Mouse (Mus musculus): ENCODE data around the gene Por. TPM values are rescaled to one million over a fixed set of nuclear protein-coding genes. Genes with fewer than 3 reads are reported as not detected.

Gene Por
- total RNA-seq, 2 experiments from 2014 or later = 81.9 to 87.8 TPM

DNA sequence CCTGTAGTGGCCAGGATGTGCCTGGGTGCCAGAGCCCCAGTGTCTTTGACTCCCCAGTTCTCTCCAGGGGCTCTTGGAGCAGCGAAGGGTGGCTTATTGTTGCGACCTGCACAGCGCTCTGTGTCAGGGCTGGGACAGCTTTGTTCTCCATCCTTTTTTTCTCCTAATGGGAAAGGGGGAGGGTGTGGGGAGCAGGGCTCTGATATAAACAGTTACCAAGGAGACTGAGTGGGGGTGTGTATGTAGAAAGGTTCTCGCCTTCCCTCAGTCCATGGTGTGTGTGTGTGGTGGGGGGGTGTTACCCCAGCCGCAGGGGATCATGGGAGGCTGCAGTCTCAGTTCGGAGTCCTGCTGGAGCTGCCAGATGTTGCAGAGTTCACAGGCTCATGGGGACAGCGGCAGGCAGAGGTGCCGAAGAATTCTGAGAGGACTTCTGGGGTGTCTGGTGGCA lies 55.6 kb downstream of the Por start:
- peak; percentile 44 to 45 for DNase-seq (ENCODE audit: low spot score in 2 of 2)

DNA sequence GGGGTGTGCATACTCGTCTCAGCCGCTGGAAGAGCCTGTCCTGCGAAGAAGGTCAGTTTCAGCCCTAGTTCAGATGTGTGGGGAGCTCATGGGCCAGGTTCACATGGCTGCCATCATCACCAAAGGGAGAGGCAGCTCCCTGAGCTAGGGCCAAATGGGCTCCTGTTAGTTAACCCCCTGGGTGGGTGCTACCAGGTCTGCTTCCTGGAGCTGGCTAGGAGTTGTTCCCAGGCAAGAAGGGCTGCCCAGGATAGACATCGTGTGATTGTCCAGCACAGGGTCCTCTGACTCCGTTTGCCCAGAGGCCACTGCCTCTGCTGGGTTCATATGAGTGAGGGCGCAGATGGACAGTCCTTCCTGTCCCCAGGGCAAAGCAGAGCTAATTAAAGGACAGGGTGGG lies 56.2 kb downstream of the Por start:
- DNase-seq (ENCODE audit: low spot score in 2 of 2) = no peak

DNA sequence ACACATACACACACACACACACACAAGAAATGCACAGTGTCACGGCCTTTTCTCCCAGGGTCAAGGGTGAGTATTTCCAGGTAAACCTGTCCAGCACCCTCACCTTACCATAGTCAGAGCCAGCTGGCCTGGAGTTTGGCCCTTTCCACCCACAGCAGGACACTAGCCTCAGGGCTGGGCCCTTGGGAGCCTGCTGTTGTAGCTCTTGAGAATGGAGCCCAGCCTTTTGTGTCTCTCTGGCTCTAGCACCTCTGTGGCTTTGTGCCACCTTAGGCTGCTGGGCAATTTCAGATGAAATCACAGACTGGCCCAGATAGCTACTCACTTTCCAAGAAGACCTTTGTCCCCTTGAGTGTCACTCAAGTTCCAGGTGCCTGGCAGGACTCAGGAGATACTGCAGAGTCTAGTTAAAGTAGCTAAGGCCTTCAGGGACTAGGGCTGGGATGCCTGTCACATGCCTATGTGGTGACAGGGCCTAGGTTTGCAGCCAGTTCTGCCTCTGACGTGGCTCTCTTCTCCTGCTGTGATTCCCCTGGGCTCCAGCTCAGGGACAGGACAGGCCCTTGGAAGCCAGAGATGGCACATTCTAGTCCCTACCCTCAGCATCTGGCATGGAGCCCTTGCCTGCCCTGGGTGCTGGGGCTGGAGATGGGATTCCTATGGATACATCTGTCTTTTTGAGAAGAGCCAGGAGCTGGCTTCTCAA lies 57.0 kb downstream of the Por start:
- DNase-seq (ENCODE audit: low spot score in 2 of 2) = no peak

DNA sequence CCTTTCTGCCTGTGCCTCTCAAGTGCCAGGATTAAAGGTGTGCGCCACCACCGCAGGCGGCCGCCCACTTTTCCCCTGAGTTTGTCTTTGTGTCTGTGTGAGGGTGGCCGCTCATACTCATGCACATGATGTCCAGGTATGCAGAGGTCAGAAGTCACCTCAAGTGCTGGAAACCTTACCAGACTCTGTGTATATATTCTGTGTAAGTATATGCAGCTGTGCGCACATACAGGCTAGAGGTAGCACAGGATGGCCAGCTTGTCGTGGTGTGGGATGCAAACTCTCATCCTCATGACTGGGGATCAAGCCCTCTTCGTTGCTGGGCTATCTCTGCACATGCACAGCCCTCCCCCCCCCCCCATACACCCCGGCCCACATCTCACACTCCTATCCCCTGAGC lies 58.0 kb downstream of the Por start:
- no peak for DNase-seq (ENCODE audit: low spot score in 2 of 2)

DNA sequence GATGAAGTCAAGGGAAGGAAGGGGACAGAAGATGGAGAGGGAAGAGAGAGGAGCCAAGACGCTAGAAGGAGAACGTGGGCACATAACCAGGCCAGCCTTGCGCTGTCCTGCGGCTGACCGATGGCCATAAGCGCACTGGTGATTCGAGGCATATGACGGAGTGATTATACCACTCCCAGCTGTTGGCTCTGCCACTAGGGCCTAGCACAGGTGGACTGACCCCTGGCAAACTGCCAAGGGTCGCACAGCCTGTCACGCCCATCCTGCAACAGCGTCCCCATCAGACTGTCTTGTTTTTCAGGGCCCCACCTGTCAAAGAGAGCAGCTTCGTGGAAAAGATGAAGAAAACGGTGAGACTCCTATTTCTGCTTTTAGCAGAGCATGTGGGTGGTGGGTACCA lies 58.5 kb downstream of the Por start:
- DNase-seq (ENCODE audit: low spot score in 2 of 2) = no peak

DNA sequence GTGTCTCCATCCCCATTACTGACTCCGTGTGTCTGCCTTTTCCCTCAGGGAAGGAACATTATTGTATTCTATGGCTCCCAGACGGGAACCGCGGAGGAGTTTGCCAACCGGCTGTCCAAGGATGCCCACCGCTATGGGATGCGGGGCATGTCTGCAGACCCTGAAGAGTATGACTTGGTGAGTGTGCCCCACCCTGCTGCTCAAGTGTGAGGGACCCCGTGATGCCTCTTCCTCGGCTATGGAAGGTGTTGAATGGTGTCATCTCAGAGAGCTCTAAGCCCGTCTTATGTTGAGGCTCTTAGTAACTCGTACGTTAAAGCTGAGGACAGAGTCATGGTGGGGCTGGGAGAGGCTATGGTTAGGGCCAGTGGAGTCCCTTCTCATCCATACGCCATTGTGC lies 59.5 kb downstream of the Por start:
- DNase-seq (ENCODE audit: low spot score in 2 of 2) = no peak

DNA sequence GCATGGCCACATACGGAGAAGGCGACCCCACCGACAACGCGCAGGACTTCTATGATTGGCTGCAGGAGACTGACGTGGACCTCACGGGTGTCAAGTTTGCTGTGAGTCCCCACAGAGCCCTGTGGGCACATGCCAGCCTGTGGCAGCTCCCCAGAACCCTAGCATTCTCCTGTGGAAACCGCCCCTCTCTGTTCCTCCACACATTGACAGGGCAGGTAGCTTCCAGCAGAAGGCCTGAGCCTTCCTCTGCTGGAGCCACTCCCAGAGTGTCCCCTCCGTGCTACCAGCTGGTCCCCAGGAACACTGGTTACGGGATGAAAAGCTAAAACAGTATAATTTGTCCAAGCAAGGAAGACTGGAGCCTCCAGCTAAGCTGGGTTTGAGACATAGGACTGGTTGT lies 60.4 kb downstream of the Por start:
- DNase-seq (ENCODE audit: low spot score in 2 of 2) = no peak

DNA sequence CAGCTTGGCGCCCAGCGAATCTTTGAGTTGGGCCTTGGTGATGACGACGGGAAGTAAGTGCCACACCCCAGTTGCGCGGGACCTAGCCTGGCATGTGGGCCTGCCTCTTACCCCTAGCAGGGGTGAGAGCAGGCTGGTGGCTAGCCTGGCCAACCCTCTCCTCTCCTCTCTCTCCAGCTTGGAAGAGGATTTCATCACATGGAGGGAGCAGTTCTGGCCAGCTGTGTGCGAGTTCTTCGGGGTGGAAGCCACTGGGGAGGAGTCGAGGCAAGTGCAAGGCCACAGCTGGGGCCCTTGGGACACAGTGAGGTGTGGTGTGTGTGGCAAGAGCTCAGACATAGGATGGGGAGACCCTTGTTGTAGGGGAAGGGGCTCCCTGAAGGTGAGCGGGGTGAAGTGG lies 61.1 kb downstream of the Por start:
- DNase-seq (ENCODE audit: low spot score in 2 of 2) = no peak

DNA sequence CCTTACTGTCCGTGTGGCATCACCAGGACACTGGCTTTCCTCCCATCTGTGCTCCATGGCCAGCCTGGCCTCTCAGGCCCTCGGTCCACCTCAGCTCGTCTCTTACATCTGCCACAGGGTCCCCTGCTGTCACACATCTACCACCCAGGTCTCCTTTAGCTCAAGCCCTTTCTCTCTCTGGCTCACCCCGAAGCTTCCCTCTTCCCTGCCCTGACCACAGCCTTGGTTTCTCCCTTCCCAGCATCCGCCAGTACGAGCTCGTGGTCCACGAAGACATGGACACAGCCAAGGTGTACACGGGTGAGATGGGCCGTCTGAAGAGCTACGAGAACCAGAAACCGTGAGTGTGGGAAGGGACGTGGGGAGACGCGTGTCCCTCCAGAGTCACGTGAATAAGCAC lies 61.5 kb downstream of the Por start:
- no peak for DNase-seq (ENCODE audit: low spot score in 2 of 2)

DNA sequence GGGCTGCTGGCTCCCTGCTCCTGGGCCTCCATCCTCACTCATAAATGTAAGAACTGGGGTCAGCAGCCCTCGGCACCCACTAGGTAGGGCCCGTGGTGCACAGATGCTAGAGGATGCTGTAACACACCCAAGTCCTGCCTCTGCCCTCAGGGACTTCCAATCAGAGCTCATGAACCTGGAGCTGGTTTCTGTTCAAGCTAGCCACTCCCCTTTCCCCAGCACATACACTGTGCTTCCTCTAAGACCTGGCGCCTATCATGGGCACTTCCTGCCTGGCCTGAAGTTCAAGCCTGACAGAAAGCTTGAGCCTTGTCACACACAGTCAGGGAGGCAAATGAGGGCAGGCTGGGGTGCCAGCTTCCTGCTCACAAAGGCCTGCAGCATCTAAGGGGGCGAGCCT lies 63.2 kb downstream of the Por start:
- DNase-seq (ENCODE audit: low spot score in 2 of 2) = no peak

DNA sequence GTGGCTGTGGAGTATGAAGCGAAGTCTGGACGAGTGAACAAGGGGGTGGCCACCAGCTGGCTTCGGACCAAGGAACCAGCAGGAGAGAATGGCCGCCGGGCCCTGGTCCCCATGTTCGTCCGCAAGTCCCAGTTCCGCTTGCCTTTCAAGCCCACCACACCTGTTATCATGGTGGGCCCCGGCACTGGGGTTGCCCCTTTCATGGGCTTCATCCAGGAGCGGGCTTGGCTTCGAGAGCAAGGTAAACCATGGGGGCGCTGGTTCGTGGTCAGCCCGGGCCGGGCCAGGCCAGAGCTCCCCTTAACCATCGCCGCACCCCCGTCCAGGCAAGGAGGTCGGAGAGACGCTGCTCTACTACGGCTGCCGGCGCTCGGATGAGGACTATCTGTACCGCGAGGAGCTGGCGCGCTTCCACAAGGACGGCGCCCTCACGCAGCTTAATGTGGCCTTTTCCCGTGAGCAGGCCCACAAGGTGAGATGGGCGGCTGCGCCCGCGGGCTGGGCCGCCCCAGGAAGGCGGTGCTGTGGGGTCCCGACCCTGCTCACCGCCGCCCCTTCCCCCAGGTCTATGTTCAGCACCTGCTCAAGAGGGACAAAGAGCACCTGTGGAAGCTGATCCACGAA lies 64.3 kb downstream of the Por start:
- no peak for DNase-seq (ENCODE audit: low spot score in 2 of 2)

DNA sequence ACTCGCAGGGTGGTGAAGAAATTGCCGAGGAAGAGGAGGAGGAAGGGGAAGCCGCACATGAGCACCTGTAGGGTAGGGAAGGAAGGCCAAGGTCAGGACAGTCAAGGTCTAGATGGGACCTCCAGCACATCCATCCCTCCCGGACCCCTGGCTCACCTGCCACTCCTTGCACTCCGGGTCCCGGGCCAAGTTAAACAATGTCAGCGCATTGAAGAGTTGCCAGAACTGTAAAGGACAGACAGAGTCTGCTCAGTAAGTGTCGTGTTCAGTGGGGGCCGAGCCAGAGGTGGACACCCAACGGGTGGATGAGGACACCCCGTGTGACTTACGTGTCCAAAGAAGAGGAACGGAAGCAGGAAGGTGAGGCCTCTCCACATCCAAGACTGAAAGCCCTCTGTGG lies 65.9 kb downstream of the Por start:
- DNase-seq (ENCODE audit: low spot score in 2 of 2) = no peak

DNA sequence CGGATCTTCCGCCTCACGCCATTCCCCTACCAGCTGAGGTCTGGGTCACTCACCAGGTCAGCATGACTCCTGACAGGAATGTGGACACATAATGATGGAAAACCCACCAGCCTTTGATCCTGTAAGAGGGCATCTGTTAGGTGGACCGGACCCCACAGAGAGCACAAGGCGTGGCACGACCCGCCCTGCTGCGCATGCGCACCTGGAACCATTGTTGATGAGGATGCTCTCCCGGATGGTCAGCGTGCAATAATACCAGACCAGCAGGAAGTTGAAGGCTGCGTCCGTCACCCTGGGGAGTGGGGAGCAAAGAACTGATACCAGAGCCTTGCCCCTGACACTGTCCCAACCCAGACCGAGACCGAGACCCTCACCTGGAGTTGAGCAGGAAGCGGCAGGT lies 66.7 kb downstream of the Por start:
- no peak for DNase-seq (ENCODE audit: low spot score in 2 of 2)

DNA sequence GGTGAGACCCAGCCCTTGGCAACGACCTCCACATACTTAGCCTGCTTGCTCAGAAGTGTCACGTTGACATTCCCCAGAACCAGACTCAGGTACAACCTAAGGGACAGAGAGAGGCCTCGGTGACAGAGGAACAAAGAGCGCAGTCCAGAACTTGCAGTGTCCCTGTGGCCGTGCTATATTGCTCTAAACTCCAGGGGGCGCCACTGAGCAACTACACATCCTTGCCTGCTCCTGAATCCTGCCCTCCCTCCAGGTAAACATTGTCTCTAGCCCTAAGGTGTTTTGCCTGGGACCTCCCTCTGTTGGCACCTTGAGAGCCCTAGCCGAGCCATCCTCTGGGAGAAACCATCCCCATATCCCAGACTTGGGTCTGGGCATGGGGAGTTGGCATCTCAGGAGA lies 67.3 kb downstream of the Por start:
- no peak for DNase-seq (ENCODE audit: low spot score in 2 of 2)

DNA sequence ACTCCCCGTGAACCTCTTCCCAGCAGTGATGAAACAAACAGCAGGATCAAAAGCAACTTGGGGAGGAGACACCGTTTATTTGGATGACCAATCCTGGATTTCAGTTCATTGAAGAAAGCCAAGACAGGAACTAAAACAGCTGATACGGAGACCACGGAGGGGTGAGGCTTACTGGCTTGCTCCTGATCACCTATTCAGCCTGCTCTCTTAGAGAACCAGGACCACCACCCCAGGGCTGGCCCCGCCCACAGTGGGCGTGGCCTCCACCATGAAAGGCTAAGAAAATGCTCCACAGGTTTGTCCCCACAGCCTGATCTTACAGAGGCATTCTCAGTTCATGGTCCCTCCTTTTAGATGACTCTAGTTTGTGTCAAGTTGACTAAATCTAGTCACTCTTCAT lies 68.4 kb downstream of the Por start:
- no peak for DNase-seq (ENCODE audit: low spot score in 2 of 2)

DNA sequence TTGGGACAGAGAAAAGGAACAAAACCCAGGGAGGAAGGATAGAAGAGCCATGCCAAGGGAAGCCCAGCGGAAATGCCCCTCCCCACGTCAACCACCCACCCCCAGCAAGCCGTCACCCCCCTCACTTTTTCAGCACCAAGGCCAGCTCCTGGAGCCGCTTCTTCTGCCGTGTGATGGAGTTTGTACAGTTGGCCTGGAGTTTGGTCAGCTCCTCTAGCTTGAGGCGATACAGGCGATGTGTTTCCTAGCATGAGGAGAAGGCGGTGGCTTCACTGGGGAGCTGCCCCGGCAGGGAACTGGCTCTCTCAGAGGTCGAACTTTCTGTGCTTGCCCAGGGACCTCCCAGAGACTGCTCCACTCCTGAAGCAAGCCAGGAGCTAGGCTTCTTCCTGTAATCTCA lies 72.3 kb downstream of the Por start:
- DNase-seq (ENCODE audit: low spot score in 2 of 2) = no peak

DNA sequence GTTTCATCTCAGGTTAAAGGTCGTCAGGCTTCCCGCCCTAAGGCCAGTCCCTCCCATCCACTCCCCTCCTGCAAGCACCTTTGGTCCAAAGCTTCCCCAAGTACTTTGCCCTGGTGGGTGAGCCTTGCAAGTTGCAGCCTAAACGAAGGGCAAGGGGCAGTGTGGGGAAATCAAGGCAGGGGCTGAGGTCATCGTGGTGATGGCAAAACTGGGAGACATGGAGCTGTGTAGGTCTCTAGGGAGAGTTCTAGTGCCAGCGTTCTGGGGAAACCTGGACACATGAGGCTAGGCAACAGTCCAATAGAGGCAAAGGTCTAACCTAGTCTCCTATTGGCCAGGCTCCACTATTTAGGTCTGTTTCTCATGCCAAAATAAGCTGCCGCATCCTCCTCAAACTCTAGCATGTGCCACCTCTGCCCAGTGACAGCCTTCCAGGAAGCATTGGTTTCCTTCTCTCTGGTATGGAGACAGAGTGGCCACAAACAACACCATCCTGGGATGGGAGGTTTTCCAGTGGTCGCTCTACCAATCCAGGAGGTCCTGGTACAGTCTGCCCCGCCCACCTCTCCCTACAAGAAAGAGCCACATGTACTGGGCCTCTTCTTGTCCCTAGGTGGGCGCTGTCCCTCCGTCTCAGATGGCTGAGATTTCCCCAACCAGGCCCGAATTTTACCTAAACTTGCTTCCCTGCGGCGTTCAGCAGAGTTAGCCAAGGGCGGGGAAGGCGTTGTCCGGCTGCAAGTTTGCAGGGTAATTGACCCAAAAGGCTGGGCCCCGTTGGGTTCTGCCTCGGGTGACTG lies 73.3 kb downstream of the Por start:
- DNase-seq (ENCODE audit: low spot score in 2 of 2) = no peak

DNA sequence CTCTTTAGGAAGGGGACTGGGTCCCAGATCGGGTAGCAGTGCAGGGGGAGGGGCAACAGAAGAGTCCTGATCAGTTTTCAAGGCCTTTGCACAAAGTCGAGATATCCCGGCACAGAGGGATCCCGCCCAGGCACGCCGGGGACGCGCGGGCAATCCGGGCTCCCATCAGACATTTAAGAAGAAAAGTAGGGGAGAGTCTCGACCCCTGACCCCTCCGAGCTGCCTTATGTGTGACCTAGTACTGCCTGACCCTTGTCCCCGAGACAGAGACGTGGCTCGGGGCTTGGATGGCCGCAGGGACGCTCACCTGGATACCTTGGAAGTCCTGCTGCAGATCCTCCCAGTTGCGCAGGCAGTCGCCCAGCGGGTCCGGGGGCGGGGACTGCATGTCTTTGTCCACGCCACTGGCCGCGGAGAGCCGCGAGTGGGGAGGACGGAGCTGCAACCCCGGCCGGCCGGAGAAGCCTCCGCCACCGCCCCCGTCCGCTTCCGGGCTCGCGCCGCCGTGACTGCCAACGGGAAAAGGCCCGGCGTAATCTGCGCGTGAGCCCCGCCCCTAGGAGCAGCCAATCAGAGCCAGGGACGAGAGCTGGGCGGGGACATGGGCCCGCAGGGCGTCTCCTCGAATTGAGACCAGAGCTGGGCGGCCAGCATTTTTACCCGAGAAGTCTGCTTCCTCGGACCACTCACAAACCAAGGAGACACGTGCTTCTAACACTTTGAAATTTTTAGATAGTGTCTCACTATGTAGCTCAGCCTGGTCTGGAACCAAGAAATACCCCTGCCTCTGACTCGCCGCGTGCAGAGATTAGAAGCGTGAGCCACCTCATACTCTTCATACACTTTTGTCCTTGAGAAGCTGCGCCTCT lies 74.1 kb downstream of the Por start, which contains the start of gene Tmem120a:
Gene Tmem120a (minus strand): TSS at position 708 of the 869 bp plus-strand sequence.
- DNase-seq (ENCODE audit: low spot score in 2 of 2) = peak; percentile 90 to 93

DNA sequence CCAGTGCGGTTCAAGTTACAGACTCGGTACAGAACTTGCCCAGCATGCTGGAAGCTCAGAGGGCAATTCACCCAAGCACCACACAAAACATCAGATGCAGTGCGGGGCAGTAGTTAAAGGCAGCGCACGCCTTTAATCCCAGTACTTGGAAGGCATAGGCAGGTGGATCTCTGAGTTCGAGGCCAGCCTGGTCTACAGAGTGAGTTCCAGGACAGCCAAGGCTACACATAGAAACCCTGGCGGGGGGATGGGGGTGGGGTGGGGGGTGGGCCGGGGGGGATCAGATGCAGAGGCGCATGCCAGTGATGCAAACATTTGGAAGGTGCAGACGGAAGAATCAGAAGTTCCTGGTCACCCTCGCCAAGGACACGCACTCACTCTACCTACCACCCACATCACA lies 74.9 kb downstream of the Por start:
- no peak for DNase-seq (ENCODE audit: low spot score in 2 of 2)

DNA sequence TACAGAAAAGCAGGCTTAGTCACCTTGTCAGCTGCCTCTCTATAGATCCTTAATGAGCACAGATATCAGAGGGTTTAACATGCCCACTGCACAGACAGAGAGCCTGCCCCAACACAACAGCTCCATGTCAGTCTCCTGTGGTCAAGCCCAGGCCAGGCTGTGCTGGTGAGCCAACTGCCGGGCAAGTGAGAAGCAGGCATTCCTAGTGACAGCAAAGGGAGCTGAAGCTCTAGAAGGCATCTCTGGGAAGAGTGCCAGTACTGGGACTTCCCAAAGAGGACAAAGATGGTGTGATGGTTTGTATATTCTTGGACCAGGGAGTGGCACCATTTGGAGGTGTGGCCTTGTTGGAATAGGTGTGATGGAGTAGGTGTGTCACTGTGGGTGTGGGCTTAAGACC lies 81.2 kb downstream of the Por start:
- no peak for DNase-seq (ENCODE audit: low spot score in 2 of 2)

DNA sequence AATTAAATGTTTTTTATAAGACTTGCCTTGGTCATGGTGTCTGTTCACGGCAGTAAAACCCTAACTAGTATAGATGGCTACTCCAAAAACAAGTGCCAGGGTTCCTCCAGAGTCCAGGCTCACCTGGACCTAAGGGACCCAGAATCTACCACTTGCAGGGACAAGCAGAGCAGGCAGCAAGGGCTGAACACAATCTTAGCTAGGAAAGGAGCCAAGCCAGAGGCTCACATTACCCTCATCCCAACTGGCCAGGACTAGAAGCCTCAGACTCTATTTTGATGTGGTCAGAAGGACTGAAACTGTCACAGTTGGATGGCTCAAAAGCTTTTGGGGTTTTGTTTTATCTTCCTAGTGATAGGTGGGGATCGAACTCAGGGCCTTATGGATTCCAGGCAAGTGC lies 81.8 kb downstream of the Por start:
- no peak for DNase-seq (ENCODE audit: low spot score in 2 of 2)
